Mouse (Mus musculus): ENCODE measurements around the gene Por. TPM values are rescaled to one million over a fixed set of nuclear protein-coding genes. Genes with fewer than 3 reads are reported as not detected.

The Por gene
- total and polyA plus RNA-seq, 2 experiments from 2014 or later: 89.5 to 96.1 TPM

DNA sequence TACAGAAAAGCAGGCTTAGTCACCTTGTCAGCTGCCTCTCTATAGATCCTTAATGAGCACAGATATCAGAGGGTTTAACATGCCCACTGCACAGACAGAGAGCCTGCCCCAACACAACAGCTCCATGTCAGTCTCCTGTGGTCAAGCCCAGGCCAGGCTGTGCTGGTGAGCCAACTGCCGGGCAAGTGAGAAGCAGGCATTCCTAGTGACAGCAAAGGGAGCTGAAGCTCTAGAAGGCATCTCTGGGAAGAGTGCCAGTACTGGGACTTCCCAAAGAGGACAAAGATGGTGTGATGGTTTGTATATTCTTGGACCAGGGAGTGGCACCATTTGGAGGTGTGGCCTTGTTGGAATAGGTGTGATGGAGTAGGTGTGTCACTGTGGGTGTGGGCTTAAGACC is 81.2 kb downstream of the Por start:
- Histone ChIP-seq H3K4me2 (ENCODE audit: low read depth) (no peak overlapping the region), H3K27me3 (ENCODE audit: insufficient read depth, low read length) (no peaks in the 10 kb centered on the region), H3K27ac (ENCODE audit: low read depth, low read length) (no peak overlapping the region), H3K9ac (no peak overlapping the region), H3K9me3 (ENCODE audit: low read length) (no peaks in the 10 kb centered on the region), H3K4me3 (ENCODE audit: low read depth, low read length) (no peak overlapping the region), H3K4me1 (ENCODE audit: insufficient read depth) (no peaks in the 10 kb centered on the region), H3K36me3 (ENCODE audit: insufficient read depth) (no peaks in the 10 kb centered on the region)
- 61% methylated on average over 1 of the region's 1 CpGs for WGBS
- TF ChIP-seq CTCF (IDR thresholded peaks at IDR 0.05; ENCODE audit: low read depth): no peak
- DNase-seq (no peak), ATAC-seq (no peak)

DNA sequence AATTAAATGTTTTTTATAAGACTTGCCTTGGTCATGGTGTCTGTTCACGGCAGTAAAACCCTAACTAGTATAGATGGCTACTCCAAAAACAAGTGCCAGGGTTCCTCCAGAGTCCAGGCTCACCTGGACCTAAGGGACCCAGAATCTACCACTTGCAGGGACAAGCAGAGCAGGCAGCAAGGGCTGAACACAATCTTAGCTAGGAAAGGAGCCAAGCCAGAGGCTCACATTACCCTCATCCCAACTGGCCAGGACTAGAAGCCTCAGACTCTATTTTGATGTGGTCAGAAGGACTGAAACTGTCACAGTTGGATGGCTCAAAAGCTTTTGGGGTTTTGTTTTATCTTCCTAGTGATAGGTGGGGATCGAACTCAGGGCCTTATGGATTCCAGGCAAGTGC is 81.8 kb downstream of the Por start:
- H3K4me2 ChIP-seq (ENCODE audit: low read depth): no peak overlapping the region
- no peak for ATAC-seq
- no peak overlapping the region for H3K4me3 ChIP-seq (ENCODE audit: low read depth, low read length)
- no peaks in the 10 kb centered on the region for H3K9me3 ChIP-seq (ENCODE audit: low read length)
- DNase-seq: no peak
- no peak overlapping the region for H3K27ac ChIP-seq (ENCODE audit: low read depth, low read length)
- no peaks in the 10 kb centered on the region for H3K4me1 ChIP-seq (ENCODE audit: insufficient read depth)
- no peak overlapping the region for H3K9ac ChIP-seq
- no peaks in the 10 kb centered on the region for H3K27me3 ChIP-seq (ENCODE audit: insufficient read depth, low read length)
- no peak for TF ChIP-seq CTCF (IDR thresholded peaks at IDR 0.05; ENCODE audit: low read depth)
- 87% methylated on average over 2 of the region's 2 CpGs for WGBS
- no peaks in the 10 kb centered on the region for H3K36me3 ChIP-seq (ENCODE audit: insufficient read depth)

DNA sequence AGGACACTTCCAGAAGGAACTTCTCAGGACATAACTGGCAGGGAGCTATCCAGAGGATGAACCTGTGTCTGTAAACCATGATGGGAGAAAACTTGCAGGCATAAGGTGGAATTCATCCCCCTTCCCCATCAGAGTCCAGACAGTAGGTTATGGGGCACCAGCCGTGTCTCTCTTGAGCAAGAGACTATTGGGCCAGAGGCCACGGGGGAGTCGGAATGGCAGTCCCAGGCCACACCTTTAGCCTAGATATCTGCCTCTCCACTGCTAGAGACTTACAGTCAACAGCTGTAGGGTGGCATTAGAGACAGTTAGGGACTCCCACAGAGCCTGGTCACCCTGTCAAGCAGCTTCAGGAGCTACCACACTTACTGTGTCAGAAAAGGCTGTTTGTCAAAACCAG is 92.0 kb downstream of the Por start:
- Histone ChIP-seq H3K4me2 (ENCODE audit: low read depth) (no peak overlapping the region), H3K9ac (no peak overlapping the region), H3K4me1 (ENCODE audit: insufficient read depth) (no peaks in the 10 kb centered on the region), H3K27ac (ENCODE audit: low read depth, low read length) (no peak overlapping the region), H3K4me3 (ENCODE audit: low read depth, low read length) (no peak overlapping the region), H3K36me3 (ENCODE audit: insufficient read depth) (no peaks in the 10 kb centered on the region), H3K9me3 (ENCODE audit: low read length) (no peaks in the 10 kb centered on the region), H3K27me3 (ENCODE audit: insufficient read depth, low read length) (no peaks in the 10 kb centered on the region)
- DNase-seq (no peak), ATAC-seq (no peak)
- WGBS: 74% methylated on average over 3 of the region's 3 CpGs
- no peak for TF ChIP-seq CTCF (IDR thresholded peaks at IDR 0.05; ENCODE audit: low read depth)

DNA sequence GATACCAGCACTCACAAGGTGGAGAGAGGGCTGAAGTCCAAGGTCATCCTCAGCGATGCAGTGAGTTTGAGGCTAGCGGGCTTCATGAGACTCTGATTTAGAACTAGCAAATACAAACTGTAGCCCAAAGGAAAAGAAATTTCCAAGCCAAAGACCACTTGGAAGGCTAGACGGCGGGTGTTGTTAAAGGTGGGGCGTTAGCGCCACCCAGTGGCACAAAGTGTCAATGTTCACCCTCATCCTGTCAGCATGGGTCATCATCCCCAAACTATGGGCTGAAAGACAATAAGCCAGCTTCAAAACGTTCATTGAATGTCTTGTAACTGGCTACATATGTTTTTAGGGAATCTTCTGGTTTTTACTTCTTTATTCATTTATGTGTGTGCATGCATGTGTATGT is 93.7 kb downstream of the Por start:
- Histone ChIP-seq H3K27ac (ENCODE audit: low read depth, low read length) (no peak overlapping the region), H3K4me2 (ENCODE audit: low read depth) (no peak overlapping the region), H3K36me3 (ENCODE audit: insufficient read depth) (no peaks in the 10 kb centered on the region), H3K9me3 (ENCODE audit: low read length) (no peaks in the 10 kb centered on the region), H3K4me3 (ENCODE audit: low read depth, low read length) (no peak overlapping the region), H3K27me3 (ENCODE audit: insufficient read depth, low read length) (no peaks in the 10 kb centered on the region), H3K4me1 (ENCODE audit: insufficient read depth) (no peaks in the 10 kb centered on the region), H3K9ac (no peak overlapping the region)
- DNase-seq (peak; percentile 91), ATAC-seq (peak; percentile 73)
- peak; percentile 94 for TF ChIP-seq CTCF (IDR thresholded peaks at IDR 0.05; ENCODE audit: low read depth)
- WGBS: 3% methylated on average over 7 of the region's 7 CpGs

- TF ChIP-seq CTCF (IDR thresholded peaks at IDR 0.05; ENCODE audit: low read depth): no peak
- WGBS: 55% methylated on average over 3 of the region's 3 CpGs
- DNase-seq: no peak
- Histone ChIP-seq H3K9ac (no peak overlapping the region), H3K36me3 (ENCODE audit: insufficient read depth) (no peaks in the 10 kb centered on the region), H3K27me3 (ENCODE audit: insufficient read depth, low read length) (no peaks in the 10 kb centered on the region), H3K9me3 (ENCODE audit: low read length) (no peaks in the 10 kb centered on the region), H3K4me1 (ENCODE audit: insufficient read depth) (no peaks in the 10 kb centered on the region), H3K4me2 (ENCODE audit: low read depth) (no peak overlapping the region), H3K4me3 (ENCODE audit: low read depth, low read length) (no peak overlapping the region), H3K27ac (ENCODE audit: low read depth, low read length) (no peak overlapping the region)
- ATAC-seq: no peak
These were observed 95.1 kb downstream of the Por start for GRCm38 (mm10) chr5:135764971-135765370.

GRCm38 (mm10) chr5:135772519-135772918 is 102.7 kb downstream of the Por start:
- no peak overlapping the region for H3K4me2 ChIP-seq (ENCODE audit: low read depth)
- ATAC-seq: no peak

GRCm38 (mm10) chr5:135776546-135776945 is 106.7 kb downstream of the Por start:
- DNase-seq (no peak), ATAC-seq (no peak)
- H3K27me3 ChIP-seq (ENCODE audit: insufficient read depth, low read length): no peaks in the 10 kb centered on the region
- no peaks in the 10 kb centered on the region for H3K36me3 ChIP-seq (ENCODE audit: insufficient read depth)
- no peak overlapping the region for H3K4me3 ChIP-seq (ENCODE audit: low read depth, low read length)
- H3K27ac ChIP-seq (ENCODE audit: low read depth, low read length): no peak overlapping the region
- H3K9me3 ChIP-seq (ENCODE audit: low read length): no peaks in the 10 kb centered on the region
- WGBS: 79% methylated on average over 4 of the region's 4 CpGs
- H3K9ac ChIP-seq: no peak overlapping the region
- no peak for TF ChIP-seq CTCF (IDR thresholded peaks at IDR 0.05; ENCODE audit: low read depth)
- peaks cover 7% of the 10 kb centered on the region for H3K4me1 ChIP-seq (ENCODE audit: insufficient read depth)
- H3K4me2 ChIP-seq (ENCODE audit: low read depth): no peak overlapping the region

More at GRCm38 (mm10) chr5:135772519-135772918, 102.7 kb downstream of the Por start:
- no peak for TF ChIP-seq CTCF (IDR thresholded peaks at IDR 0.05; ENCODE audit: low read depth)
- Histone ChIP-seq H3K4me3 (ENCODE audit: low read depth, low read length) (no peak overlapping the region), H3K27me3 (ENCODE audit: insufficient read depth, low read length) (no peaks in the 10 kb centered on the region), H3K36me3 (ENCODE audit: insufficient read depth) (no peaks in the 10 kb centered on the region), H3K9ac (no peak overlapping the region), H3K9me3 (ENCODE audit: low read length) (no peaks in the 10 kb centered on the region), H3K4me1 (ENCODE audit: insufficient read depth) (no peaks in the 10 kb centered on the region), H3K27ac (ENCODE audit: low read depth, low read length) (no peak overlapping the region)
- no peak for DNase-seq
- 68% methylated on average over 3 of the region's 3 CpGs for WGBS

Measured in forebrain, postnatal 0 days (tissue).